Mouse (Mus musculus): Measurements from ENCODE around the gene Wbp2nl. TPM values are rescaled to one million over a fixed set of nuclear protein-coding genes. Genes with fewer than 3 reads are reported as not detected.

Gene Wbp2nl
- polyA plus RNA-seq, 1 experiment from 2014 or later = 0.06 TPM

DNA sequence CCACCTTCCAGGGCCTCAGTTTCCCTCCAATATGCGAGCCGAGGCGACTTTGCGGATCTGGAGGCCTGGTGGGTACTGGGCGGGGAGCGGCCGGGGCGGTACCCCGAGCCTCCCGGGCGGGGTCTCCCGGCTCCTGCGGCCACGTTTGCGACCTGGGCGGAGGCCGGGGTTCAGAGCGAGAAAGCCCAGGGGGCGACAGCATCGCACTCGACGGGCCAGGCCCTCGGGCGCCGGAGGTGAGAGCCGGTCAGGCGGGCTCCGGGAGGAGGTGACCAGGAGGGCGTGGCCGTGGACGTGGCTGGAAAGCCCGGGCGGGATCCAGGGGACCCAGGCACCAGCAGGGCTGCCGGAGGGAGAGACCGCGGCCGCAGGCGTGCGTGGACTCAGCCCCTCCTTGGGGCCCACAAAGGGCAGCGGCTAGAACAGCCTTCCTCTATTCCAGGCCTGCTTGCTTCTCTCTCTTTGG is 42.3 kb downstream of the Wbp2nl start:
- peak overlapping the region; percentile 83 for H3K9ac ChIP-seq
- H3K36me3 ChIP-seq (replicated peaks) = peaks cover 36% of the 10 kb centered on the region
- H3K4me1 ChIP-seq (replicated peaks) = peaks cover 86% of the 10 kb centered on the region
- H3K4me2 ChIP-seq = peak overlapping the region; percentile 84
- WGBS (ENCODE audit: insufficient replicate concordance) = 2% methylated on average over 40 of the region's 40 CpGs
- ATAC-seq (ENCODE audit: insufficient read depth) = peak; percentile 30
- H3K9me3 ChIP-seq (replicated peaks) = no peaks in the 10 kb centered on the region
- H3K27ac ChIP-seq (replicated peaks) = peak overlapping the region; percentile 100
- no peaks in the 10 kb centered on the region for H3K27me3 ChIP-seq
- H3K4me3 ChIP-seq (replicated peaks) = peak overlapping the region; percentile 71

DNA sequence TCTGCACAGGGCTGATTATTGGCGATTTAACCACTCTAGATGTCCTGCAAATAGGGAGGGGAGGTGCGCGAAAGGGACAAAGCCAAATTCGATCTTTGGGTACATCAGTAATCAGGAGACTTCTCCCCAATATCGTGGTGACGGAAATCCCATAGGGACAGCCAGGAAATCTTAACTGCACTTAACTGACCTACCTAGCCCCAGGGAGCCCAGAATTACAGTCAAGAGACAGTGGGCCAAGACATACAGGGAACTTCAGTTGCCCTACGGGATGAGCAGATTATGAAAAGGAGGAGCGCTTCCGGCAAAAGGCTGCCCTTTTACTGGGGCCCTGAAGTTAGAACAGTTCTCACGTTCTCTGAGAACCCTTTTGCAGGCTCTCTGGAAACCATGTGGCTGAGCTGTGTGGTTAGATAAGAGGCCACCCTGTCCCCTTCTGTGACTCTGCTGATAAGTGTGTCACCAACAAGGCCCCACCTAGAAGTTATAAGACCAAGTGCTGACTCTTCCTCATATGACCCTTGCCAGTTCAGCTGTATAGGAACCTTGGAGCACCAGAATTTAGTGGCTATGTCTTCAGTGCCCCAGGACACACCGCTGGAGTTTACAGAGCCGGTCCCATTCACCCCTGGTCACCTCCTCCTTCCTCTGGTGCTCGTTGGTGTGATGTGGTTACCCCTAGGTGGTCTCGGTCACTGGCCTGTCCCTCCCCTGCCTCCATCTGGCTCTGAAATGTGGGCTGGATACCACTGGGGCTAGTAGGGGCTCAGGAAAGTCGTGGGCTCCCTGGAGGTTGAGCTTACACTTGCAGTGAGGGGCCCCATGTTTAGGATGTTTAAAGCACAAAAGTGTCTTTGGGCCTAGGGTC is 43.2 kb downstream of the Wbp2nl start:
- Histone ChIP-seq H3K4me1 (replicated peaks) (peaks cover 85% of the 10 kb centered on the region), H3K4me2 (peak overlapping the region; percentile 84), H3K27ac (replicated peaks) (peak overlapping the region; percentile 100), H3K4me3 (replicated peaks) (peak overlapping the region; percentile 71), H3K9me3 (replicated peaks) (no peaks in the 10 kb centered on the region), H3K27me3 (no peaks in the 10 kb centered on the region), H3K9ac (peak overlapping the region; percentile 83), H3K36me3 (replicated peaks) (peaks cover 28% of the 10 kb centered on the region)
- 6% methylated on average over 15 of the region's 15 CpGs for WGBS (ENCODE audit: insufficient replicate concordance)
- ATAC-seq (ENCODE audit: insufficient read depth) = peak; percentile 58

DNA sequence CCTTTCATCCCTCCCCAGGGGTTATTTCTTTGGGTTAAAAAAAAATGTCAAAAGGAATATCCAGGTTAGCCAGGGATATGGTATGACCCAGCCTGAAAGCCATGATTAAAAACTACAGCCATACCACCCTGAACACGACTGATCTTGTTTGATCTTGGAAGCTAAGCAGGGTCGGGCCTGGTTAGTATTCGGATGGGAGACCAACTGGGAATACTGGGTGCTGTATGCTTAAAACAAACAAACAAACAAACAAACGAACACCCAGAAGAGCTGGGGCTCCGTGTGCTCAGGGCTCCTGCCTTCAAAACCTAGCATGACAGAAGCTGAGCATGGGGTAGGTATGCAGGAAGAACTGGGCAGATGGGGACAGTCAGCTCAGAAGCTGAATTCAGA is 43.8 kb downstream of the Wbp2nl start:
- Histone ChIP-seq H3K9ac (peak overlapping the region; percentile 83), H3K4me1 (replicated peaks) (peaks cover 85% of the 10 kb centered on the region), H3K27me3 (no peaks in the 10 kb centered on the region), H3K4me3 (replicated peaks) (peak overlapping the region; percentile 71), H3K4me2 (peak overlapping the region; percentile 84), H3K27ac (replicated peaks) (peak overlapping the region; percentile 100), H3K36me3 (replicated peaks) (peaks cover 29% of the 10 kb centered on the region), H3K9me3 (replicated peaks) (no peaks in the 10 kb centered on the region)
- no peak for ATAC-seq (ENCODE audit: insufficient read depth)
- 32% methylated on average over 5 of the region's 5 CpGs for WGBS (ENCODE audit: insufficient replicate concordance)

DNA sequence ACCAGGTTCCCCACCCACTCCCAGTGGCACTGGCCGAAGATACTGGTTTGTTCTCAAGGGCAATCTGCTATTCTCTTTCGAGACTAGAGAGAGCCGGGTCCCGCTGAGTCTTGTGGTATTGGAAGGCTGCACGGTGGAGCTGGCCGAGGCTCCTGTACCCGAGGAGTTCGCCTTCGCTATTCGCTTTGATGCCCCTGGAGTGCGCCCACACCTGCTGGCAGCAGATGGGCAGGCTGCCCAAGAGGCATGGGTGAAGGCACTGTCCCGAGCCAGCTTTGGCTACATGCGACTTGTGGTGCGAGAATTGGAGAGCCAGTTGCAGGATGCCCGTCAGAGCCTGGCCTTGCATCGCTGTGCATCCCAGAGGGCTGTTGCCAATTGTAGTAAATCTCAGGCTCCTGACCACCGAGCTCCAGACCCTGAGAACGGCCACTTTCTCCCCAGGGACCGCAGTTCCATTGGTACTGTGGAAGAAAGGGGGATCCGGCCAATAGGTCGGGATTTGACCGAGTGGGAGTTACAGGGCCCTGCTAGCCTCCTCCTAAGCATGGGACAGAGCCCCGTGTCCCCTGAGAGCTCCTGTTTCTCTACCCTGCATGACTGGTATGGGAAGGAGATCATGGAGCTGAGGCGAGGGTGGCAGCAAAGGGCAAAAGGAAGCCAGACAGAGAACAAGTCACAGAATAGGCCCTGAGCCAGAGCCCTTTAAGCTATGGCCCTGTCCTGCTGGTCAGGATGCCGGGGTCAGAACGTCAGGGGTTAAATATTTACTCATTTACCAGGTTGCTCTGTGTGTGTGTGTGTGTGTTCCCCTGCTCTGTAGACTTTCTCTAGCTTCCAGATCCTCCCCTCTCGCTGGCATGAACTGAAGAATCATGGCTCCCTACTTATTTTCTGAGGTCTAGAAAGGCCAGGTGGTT is 44.9 kb downstream of the Wbp2nl start:
- peak overlapping the region; percentile 71 for H3K4me3 ChIP-seq (replicated peaks)
- H3K4me2 ChIP-seq = peak overlapping the region; percentile 84

DNA sequence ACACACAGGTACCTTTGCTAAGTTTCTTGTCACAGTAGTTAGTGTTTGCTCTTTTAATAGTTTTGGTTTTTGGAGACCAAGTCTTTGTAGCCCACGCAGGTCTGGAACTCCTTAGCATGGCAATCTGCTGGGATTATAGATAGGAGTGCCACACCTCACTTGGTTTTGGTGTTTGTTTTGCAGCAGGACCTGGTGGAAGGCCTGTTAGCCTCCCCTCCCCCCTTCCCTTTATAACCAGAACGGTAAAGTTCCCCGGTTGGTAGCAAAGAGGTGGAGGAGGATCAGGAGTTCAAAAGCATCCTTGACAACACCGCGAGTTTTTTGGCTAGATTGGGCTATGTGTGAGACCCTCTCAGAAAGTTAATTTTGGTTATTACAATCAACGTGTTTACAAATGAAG is 46.2 kb downstream of the Wbp2nl start:
- Histone ChIP-seq H3K4me2 (peak overlapping the region; percentile 84), H3K36me3 (replicated peaks) (peaks cover 53% of the 10 kb centered on the region), H3K4me1 (replicated peaks) (peaks cover 89% of the 10 kb centered on the region), H3K27me3 (no peaks in the 10 kb centered on the region), H3K27ac (replicated peaks) (peak overlapping the region; percentile 100), H3K9ac (peak overlapping the region; percentile 83), H3K4me3 (replicated peaks) (peak overlapping the region; percentile 71), H3K9me3 (replicated peaks) (no peaks in the 10 kb centered on the region)
- WGBS (ENCODE audit: insufficient replicate concordance) = 48% methylated on average over 6 of the region's 6 CpGs
- ATAC-seq (ENCODE audit: insufficient read depth) = no peak

More for the DNA sequence above, 44.9 kb downstream of the Wbp2nl start:
- Histone ChIP-seq H3K27me3 (no peaks in the 10 kb centered on the region), H3K9ac (peak overlapping the region; percentile 83), H3K9me3 (replicated peaks) (no peaks in the 10 kb centered on the region), H3K36me3 (replicated peaks) (peaks cover 39% of the 10 kb centered on the region), H3K4me1 (replicated peaks) (peaks cover 87% of the 10 kb centered on the region), H3K27ac (replicated peaks) (peak overlapping the region; percentile 100)
- no peak for ATAC-seq (ENCODE audit: insufficient read depth)
- WGBS (ENCODE audit: insufficient replicate concordance) = 82% methylated on average over 27 of the region's 27 CpGs

DNA sequence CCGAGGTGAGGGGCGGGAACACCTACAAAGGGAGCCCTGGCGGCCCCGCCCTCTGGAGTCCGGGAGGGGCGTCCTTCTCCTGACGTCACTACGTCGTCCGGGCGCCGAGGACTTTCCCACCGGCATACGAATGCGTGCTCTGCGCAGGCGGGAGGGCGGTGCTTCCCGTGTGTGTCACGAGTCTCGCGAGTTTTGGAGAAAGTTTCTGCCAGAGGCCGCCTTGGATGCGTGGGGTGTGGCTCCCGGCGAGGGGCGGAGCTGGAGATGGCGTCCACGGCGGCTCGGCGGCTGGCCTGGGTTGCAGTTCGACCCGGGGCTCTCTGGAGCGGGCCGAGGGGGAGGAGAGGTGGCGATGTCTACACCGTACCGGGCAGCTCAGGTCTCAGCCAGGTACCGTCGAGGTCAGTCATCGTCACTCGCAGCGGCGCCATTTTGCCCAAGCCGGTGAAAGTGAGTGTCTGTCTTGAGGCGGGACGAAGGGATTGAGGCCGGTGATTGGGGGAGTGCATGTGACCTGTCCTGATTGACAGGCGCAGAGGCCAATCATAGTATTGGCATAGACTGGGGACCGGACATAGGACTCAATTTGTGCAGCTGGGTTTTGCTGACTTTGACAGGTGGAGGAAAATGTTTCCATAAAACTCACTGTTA is 47.2 kb downstream of the Wbp2nl start:
- Histone ChIP-seq H3K27me3 (no peaks in the 10 kb centered on the region), H3K4me1 (replicated peaks) (peaks cover 89% of the 10 kb centered on the region), H3K4me3 (replicated peaks) (peak overlapping the region; percentile 82), H3K27ac (replicated peaks) (peak overlapping the region; percentile 96), H3K9me3 (replicated peaks) (no peaks in the 10 kb centered on the region), H3K9ac (peak overlapping the region; percentile 77), H3K4me2 (peak overlapping the region; percentile 84), H3K36me3 (replicated peaks) (peaks cover 63% of the 10 kb centered on the region)
- ATAC-seq (ENCODE audit: insufficient read depth) = peak; percentile 86
- WGBS (ENCODE audit: insufficient replicate concordance) = under 1% methylated on average over 51 of the region's 51 CpGs

DNA sequence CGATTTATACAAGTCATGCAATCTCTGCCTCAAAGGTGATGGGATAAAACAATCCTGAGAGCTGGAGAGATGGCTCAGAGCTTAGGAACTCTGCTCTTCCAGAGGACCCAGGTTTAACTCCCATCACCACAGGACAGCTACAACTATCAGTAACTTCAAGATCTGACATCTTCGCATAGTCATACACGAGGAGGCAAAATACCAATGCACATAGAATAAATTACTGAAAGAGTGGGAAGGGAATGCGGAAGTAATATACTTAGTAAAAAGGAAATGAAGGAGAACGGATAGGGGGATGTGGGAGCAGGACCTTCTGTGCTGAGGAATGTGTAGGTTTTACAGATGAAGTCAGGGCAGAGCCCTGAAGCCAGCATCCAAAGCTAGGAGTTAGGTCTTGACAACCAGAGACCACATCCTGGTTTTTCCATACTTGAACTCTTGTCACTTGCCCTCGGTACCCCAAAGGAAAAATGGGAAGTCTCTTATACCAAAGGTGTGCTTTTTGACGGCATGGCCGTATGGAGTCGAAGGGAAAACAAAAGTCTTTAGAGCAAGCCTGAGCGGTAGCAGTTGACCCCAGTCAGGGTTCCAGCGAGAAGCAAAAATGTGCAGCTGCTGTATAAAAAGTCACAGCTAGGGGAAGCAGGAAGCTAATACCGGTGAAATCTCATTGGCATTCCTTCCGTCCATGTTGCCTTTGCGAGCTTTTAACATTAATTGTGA is 48.0 kb downstream of the Wbp2nl start:
- Histone ChIP-seq H3K4me2 (peak overlapping the region; percentile 84), H3K4me3 (replicated peaks) (peak overlapping the region; percentile 82), H3K9me3 (replicated peaks) (no peaks in the 10 kb centered on the region), H3K27me3 (no peaks in the 10 kb centered on the region), H3K36me3 (replicated peaks) (peaks cover 65% of the 10 kb centered on the region), H3K27ac (replicated peaks) (peak overlapping the region; percentile 96), H3K9ac (peak overlapping the region; percentile 77), H3K4me1 (replicated peaks) (peaks cover 90% of the 10 kb centered on the region)
- 35% methylated on average over 14 of the region's 14 CpGs for WGBS (ENCODE audit: insufficient replicate concordance)
- no peak for ATAC-seq (ENCODE audit: insufficient read depth)

DNA sequence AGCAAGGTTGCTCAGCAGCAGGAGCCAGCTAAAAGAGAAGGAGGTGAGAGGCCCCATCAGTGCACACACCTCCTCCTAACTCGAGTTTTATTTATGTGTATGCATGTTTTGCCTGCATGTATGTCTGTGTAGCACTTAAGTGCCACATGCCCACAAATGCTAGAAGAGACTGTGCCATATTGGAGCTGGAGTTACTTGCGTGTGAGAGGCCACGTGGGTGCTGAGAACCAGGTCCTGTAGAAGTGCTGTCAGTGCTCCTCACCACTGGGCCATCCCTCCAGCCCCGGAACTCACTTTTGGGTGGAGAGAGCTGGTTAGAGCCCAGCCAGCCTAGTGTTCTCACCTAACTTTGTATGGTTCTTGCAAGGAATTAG is 48.5 kb downstream of the Wbp2nl start:
- ATAC-seq (ENCODE audit: insufficient read depth) = no peak
- Histone ChIP-seq H3K27ac (replicated peaks) (peak overlapping the region; percentile 96), H3K4me1 (replicated peaks) (peaks cover 92% of the 10 kb centered on the region), H3K4me2 (peak overlapping the region; percentile 84), H3K9ac (peak overlapping the region; percentile 77), H3K4me3 (replicated peaks) (peak overlapping the region; percentile 82), H3K36me3 (replicated peaks) (peaks cover 65% of the 10 kb centered on the region), H3K27me3 (no peaks in the 10 kb centered on the region), H3K9me3 (replicated peaks) (no peaks in the 10 kb centered on the region)
- 60% methylated on average over 4 of the region's 4 CpGs for WGBS (ENCODE audit: insufficient replicate concordance)

DNA sequence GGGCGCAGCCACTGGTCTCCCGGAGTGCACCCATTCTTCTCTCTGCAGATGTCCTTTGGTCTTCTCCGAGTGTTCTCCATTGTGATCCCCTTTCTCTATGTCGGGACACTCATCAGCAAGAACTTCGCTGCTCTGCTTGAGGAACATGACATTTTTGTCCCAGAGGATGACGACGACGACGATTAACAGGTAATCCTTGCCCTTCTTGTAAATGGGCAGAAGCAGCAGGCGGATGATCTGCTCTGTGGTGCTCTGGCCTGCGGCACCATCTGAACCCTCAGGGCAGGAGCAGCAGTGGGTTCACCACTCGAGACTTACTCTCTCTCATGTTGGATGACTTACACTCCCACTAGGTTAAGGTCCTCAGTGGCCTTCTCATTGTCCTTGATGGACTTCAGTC is 49.1 kb downstream of the Wbp2nl start:
- H3K27ac ChIP-seq (replicated peaks) = peak overlapping the region; percentile 77
- no peak for ATAC-seq (ENCODE audit: insufficient read depth)
- no peaks in the 10 kb centered on the region for H3K27me3 ChIP-seq
- 0 out of 2 replicates have a peak overlapping the region, but pooled peaks have one; percentile 77 for H3K9ac ChIP-seq
- 89% methylated on average over 12 of the region's 12 CpGs for WGBS (ENCODE audit: insufficient replicate concordance)
- peaks cover 92% of the 10 kb centered on the region for H3K4me1 ChIP-seq (replicated peaks)
- peak overlapping the region; percentile 82 for H3K4me3 ChIP-seq (replicated peaks)
- no peaks in the 10 kb centered on the region for H3K9me3 ChIP-seq (replicated peaks)
- H3K36me3 ChIP-seq (replicated peaks) = peaks cover 65% of the 10 kb centered on the region
- H3K4me2 ChIP-seq = peak overlapping the region; percentile 84
